Mouse (Mus musculus): ENCODE measurements at regions not wholly inside any gene's neighbourhood (a gene's known extent, or its start where the extent isn't known, plus 50 kb on each side); places are given as distances from the start of the nearest gene placed in this dataset.

GRCm38 (mm10) chr3:34314798-34315197 lies 233.7 kb upstream of the Dnajc19 start:
- no peaks in the 10 kb centered on the region for H3K9me3 ChIP-seq
- H3K36me3 ChIP-seq, result no peaks in the 10 kb centered on the region
- no peak overlapping the region for H3K9ac ChIP-seq
- ATAC-seq, result no peak
- no peaks in the 10 kb centered on the region for H3K4me1 ChIP-seq (replicated peaks)
- no peak overlapping the region for H3K4me2 ChIP-seq (replicated peaks)
- H3K27me3 ChIP-seq (replicated peaks), result no peaks in the 10 kb centered on the region
- H3K4me3 ChIP-seq (replicated peaks), result no peak overlapping the region
- WGBS, result 86% methylated on average over 8 of the region's 8 CpGs
- H3K27ac ChIP-seq, result no peak overlapping the region

GRCm38 (mm10) chr3:34314393-34314792 lies 233.3 kb upstream of the Dnajc19 start:
- ATAC-seq, result no peak
- H3K9ac ChIP-seq, result no peak overlapping the region
- H3K4me1 ChIP-seq (replicated peaks), result no peaks in the 10 kb centered on the region
- H3K9me3 ChIP-seq, result no peaks in the 10 kb centered on the region
- no peaks in the 10 kb centered on the region for H3K36me3 ChIP-seq
- H3K4me3 ChIP-seq (replicated peaks), result no peak overlapping the region
- H3K4me2 ChIP-seq (replicated peaks), result no peak overlapping the region
- no peaks in the 10 kb centered on the region for H3K27me3 ChIP-seq (replicated peaks)
- H3K27ac ChIP-seq, result no peak overlapping the region
- 75% methylated on average over 11 of the region's 11 CpGs for WGBS

- Histone ChIP-seq H3K27me3 (replicated peaks) (no peaks in the 10 kb centered on the region), H3K4me1 (replicated peaks) (no peaks in the 10 kb centered on the region), H3K9me3 (no peaks in the 10 kb centered on the region), H3K9ac (no peak overlapping the region), H3K27ac (no peak overlapping the region), H3K4me2 (replicated peaks) (no peak overlapping the region), H3K4me3 (replicated peaks) (no peak overlapping the region), H3K36me3 (no peaks in the 10 kb centered on the region)
- no peak for ATAC-seq
- WGBS, result 79% methylated on average over 6 of the region's 6 CpGs
Measured at GRCm38 (mm10) chr3:34311944-34312343, 230.8 kb upstream of the Dnajc19 start.

- no peaks in the 10 kb centered on the region for H3K9me3 ChIP-seq
- H3K4me2 ChIP-seq (replicated peaks), result no peak overlapping the region
- no peaks in the 10 kb centered on the region for H3K4me1 ChIP-seq (replicated peaks)
- WGBS, result 70% methylated on average over 2 of the region's 2 CpGs
- no peaks in the 10 kb centered on the region for H3K27me3 ChIP-seq (replicated peaks)
- ATAC-seq, result no peak
- no peak overlapping the region for H3K4me3 ChIP-seq (replicated peaks)
- H3K9ac ChIP-seq, result no peak overlapping the region
- H3K36me3 ChIP-seq, result no peaks in the 10 kb centered on the region
- no peak overlapping the region for H3K27ac ChIP-seq
Measured at GRCm38 (mm10) chr3:34299637-34300036, 218.5 kb upstream of the Dnajc19 start.

- ATAC-seq, result no peak
- Histone ChIP-seq H3K4me1 (replicated peaks) (no peaks in the 10 kb centered on the region), H3K4me2 (replicated peaks) (no peak overlapping the region), H3K27ac (no peak overlapping the region), H3K4me3 (replicated peaks) (no peak overlapping the region), H3K36me3 (no peaks in the 10 kb centered on the region), H3K9ac (no peak overlapping the region), H3K27me3 (replicated peaks) (no peaks in the 10 kb centered on the region), H3K9me3 (no peaks in the 10 kb centered on the region)
- 46% methylated on average over 5 of the region's 5 CpGs for WGBS
Measured at GRCm38 (mm10) chr3:34287836-34288235, 206.7 kb upstream of the Dnajc19 start.

GRCm38 (mm10) chr3:34270154-34270553 lies 189.0 kb upstream of the Dnajc19 start:
- no peak overlapping the region for H3K4me3 ChIP-seq (replicated peaks)
- no peak overlapping the region for H3K4me2 ChIP-seq (replicated peaks)
- no peak overlapping the region for H3K9ac ChIP-seq
- WGBS, result 88% methylated on average over 10 of the region's 10 CpGs
- no peak overlapping the region for H3K27ac ChIP-seq
- H3K9me3 ChIP-seq, result no peaks in the 10 kb centered on the region
- H3K36me3 ChIP-seq, result no peaks in the 10 kb centered on the region
- H3K27me3 ChIP-seq (replicated peaks), result no peaks in the 10 kb centered on the region
- ATAC-seq, result no peak
- H3K4me1 ChIP-seq (replicated peaks), result no peaks in the 10 kb centered on the region

- Histone ChIP-seq H3K4me1 (replicated peaks) (no peaks in the 10 kb centered on the region), H3K36me3 (no peaks in the 10 kb centered on the region), H3K27me3 (replicated peaks) (no peaks in the 10 kb centered on the region), H3K27ac (no peak overlapping the region), H3K9ac (no peak overlapping the region), H3K4me3 (replicated peaks) (no peak overlapping the region), H3K9me3 (no peaks in the 10 kb centered on the region), H3K4me2 (replicated peaks) (no peak overlapping the region)
- WGBS, result 28% methylated on average over 12 of the region's 12 CpGs
- ATAC-seq, result peak; percentile 23; the same call in 1 of the 2 replicates
Measured at GRCm38 (mm10) chr3:34266462-34266861, 185.3 kb upstream of the Dnajc19 start.

GRCm38 (mm10) chr3:34264811-34265210 lies 183.7 kb upstream of the Dnajc19 start:
- Histone ChIP-seq H3K4me3 (replicated peaks) (no peak overlapping the region), H3K27ac (no peak overlapping the region), H3K4me1 (replicated peaks) (no peaks in the 10 kb centered on the region), H3K36me3 (no peaks in the 10 kb centered on the region), H3K9ac (no peak overlapping the region), H3K9me3 (no peaks in the 10 kb centered on the region), H3K4me2 (replicated peaks) (no peak overlapping the region), H3K27me3 (replicated peaks) (no peaks in the 10 kb centered on the region)
- no peak for ATAC-seq
- WGBS, result 58% methylated on average over 6 of the region's 6 CpGs

- H3K4me3 ChIP-seq (replicated peaks), result no peak overlapping the region
- 64% methylated on average over 12 of the region's 12 CpGs for WGBS
Measured at GRCm38 (mm10) chr3:34252730-34253337, 171.7 kb upstream of the Dnajc19 start.

GRCm38 (mm10) chr3:34242126-34242525 lies 161.0 kb upstream of the Dnajc19 start:
- Histone ChIP-seq H3K36me3 (no peaks in the 10 kb centered on the region), H3K9ac (no peak overlapping the region), H3K9me3 (no peaks in the 10 kb centered on the region), H3K27me3 (replicated peaks) (no peaks in the 10 kb centered on the region), H3K4me1 (replicated peaks) (no peaks in the 10 kb centered on the region), H3K4me3 (replicated peaks) (no peak overlapping the region), H3K27ac (no peak overlapping the region), H3K4me2 (replicated peaks) (no peak overlapping the region)
- WGBS, result 93% methylated on average over 3 of the region's 3 CpGs
- no peak for ATAC-seq

More at GRCm38 (mm10) chr3:34252730-34253337, 171.7 kb upstream of the Dnajc19 start:
- H3K36me3 ChIP-seq, result no peaks in the 10 kb centered on the region
- H3K9me3 ChIP-seq, result no peaks in the 10 kb centered on the region
- H3K4me2 ChIP-seq (replicated peaks), result no peak overlapping the region
- ATAC-seq, result no peak
- no peak overlapping the region for H3K27ac ChIP-seq
- H3K4me1 ChIP-seq (replicated peaks), result no peaks in the 10 kb centered on the region
- H3K9ac ChIP-seq, result no peak overlapping the region
- no peaks in the 10 kb centered on the region for H3K27me3 ChIP-seq (replicated peaks)

- no peak overlapping the region for H3K4me3 ChIP-seq (replicated peaks)
- no peaks in the 10 kb centered on the region for H3K4me1 ChIP-seq (replicated peaks)
- H3K27me3 ChIP-seq (replicated peaks), result no peaks in the 10 kb centered on the region
- H3K36me3 ChIP-seq, result no peaks in the 10 kb centered on the region
- no peaks in the 10 kb centered on the region for H3K9me3 ChIP-seq
- H3K9ac ChIP-seq, result no peak overlapping the region
- no peak overlapping the region for H3K4me2 ChIP-seq (replicated peaks)
- H3K27ac ChIP-seq, result no peak overlapping the region
- 73% methylated on average over 2 of the region's 2 CpGs for WGBS
- ATAC-seq, result no peak
Measured at GRCm38 (mm10) chr3:34239978-34240377, 158.9 kb upstream of the Dnajc19 start.

GRCm38 (mm10) chr3:34234391-34234790 lies 153.3 kb upstream of the Dnajc19 start:
- no peaks in the 10 kb centered on the region for H3K9me3 ChIP-seq
- no peak overlapping the region for H3K4me2 ChIP-seq (replicated peaks)
- H3K27ac ChIP-seq, result no peak overlapping the region
- H3K36me3 ChIP-seq, result no peaks in the 10 kb centered on the region
- no peak overlapping the region for H3K9ac ChIP-seq
- no peaks in the 10 kb centered on the region for H3K27me3 ChIP-seq (replicated peaks)
- WGBS, result 77% methylated on average over 8 of the region's 8 CpGs
- ATAC-seq, result no peak
- H3K4me1 ChIP-seq (replicated peaks), result no peaks in the 10 kb centered on the region
- H3K4me3 ChIP-seq (replicated peaks), result no peak overlapping the region

- Histone ChIP-seq H3K9me3 (no peaks in the 10 kb centered on the region), H3K4me3 (replicated peaks) (no peak overlapping the region), H3K9ac (no peak overlapping the region), H3K4me2 (replicated peaks) (no peak overlapping the region), H3K4me1 (replicated peaks) (no peaks in the 10 kb centered on the region), H3K36me3 (no peaks in the 10 kb centered on the region), H3K27ac (no peak overlapping the region), H3K27me3 (replicated peaks) (no peaks in the 10 kb centered on the region)
- no peak for ATAC-seq
- WGBS, result 88% methylated on average over 7 of the region's 7 CpGs
Measured at GRCm38 (mm10) chr3:34232329-34233250, 151.5 kb upstream of the Dnajc19 start.
